Mouse (Mus musculus) cerebellum, adult 2 months (tissue): ENCODE data around the gene Phactr2. TPM values are rescaled to one million over a fixed set of nuclear protein-coding genes. Genes with fewer than 3 reads are reported as not detected.

ENCODE experiments used
- DNase-seq, 2 experiments: peaks; one replicate each; pipeline ENCODE4 v3.0.0; 2021
- H3K27ac ChIP-seq: fragments of 200-500 bp; 2 replicates; pipeline ENCODE4 v1.5.1; 2012; ENCODE audit warnings: low read length, control low read depth, inconsistent platforms; ENCODE audit not compliant: insufficient read depth
- H3K27me3 ChIP-seq: fragments of 200-500 bp; 2 replicates; pipeline ENCODE4 v1.6.1; 2012; ENCODE audit warnings: inconsistent platforms, mild to moderate bottlenecking, low read length, moderate library complexity; ENCODE audit not compliant: control insufficient read depth, insufficient read depth
- H3K4me1 ChIP-seq: fragments of 200-500 bp; 2 replicates; pipeline ENCODE4 v1.6.1; 2011; ENCODE audit warnings: low read length; ENCODE audit not compliant: control insufficient read depth, insufficient read depth
- H3K4me3 ChIP-seq: fragments of 200-500 bp; replicated peaks from 2 replicates; pipeline ENCODE3; 2011; ENCODE audit warnings: mild to moderate bottlenecking, low read depth, low read length, control low read depth; ENCODE audit not compliant: insufficient read depth
- CTCF ChIP-seq: fragments of 200-500 bp; IDR thresholded peaks from 2 replicates; pipeline ENCODE4 v1.5.1; 2011; ENCODE audit warnings: low read depth, mild to moderate bottlenecking, control low read depth, low read length, moderate library complexity, borderline replicate concordance; ENCODE audit not compliant: insufficient read depth
- POLR2A ChIP-seq: fragments of 200-500 bp; IDR thresholded peaks from 2 replicates; pipeline ENCODE4 v1.6.1; 2011; ENCODE audit warnings: low read length, control low read depth, borderline replicate concordance; ENCODE audit not compliant: insufficient read depth
- WGBS: fragments of 180-500 bp; shearing (Covaris S2); methylation state at CpG from one replicate; pipeline ENCODE4 v1.1.7; 2018; 5-methylcytosine and 5-hydroxymethylcytosine counted together
- polyA plus RNA-seq: library from polyadenylated mRNA; depleted of rRNA; stranded (reverse); fragments of >200 nt; gene quantifications from 2 replicates; pipeline ENCODE4 v1.2.3, GENCODE M21; 2012

Gene Phactr2
- polyA plus RNA-seq, 1 experiment, result 11.9 TPM

DNA sequence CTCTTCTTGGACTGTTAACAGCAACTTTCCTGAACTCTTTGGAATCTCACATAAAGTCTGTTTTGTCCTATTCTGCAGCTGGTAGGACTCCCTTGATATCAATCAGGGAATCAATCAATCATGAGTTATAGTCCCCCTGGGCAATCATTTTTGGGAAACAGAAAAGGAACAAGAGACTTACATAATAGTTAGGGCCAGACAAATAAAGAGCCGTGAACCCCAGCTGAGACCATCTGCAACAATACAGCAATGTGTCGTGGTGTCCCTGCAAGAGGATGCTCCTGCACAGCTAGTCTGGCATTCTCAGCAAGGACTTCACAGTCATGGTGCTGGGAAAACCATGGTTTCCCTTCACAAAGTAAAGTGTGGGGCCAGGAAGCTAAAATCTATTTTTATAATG, 182.2 kb downstream of the Phactr2 start:
- H3K27me3 ChIP-seq, result no peaks in the 10 kb centered on the region
- H3K4me1 ChIP-seq, result no peaks in the 10 kb centered on the region
- DNase-seq, result peak in 1 of 2 experiments; percentile 13
- WGBS, result 13% methylated on average over 2 of the region's 2 CpGs
- H3K27ac ChIP-seq, result no peak overlapping the region
- no peak overlapping the region for H3K4me3 ChIP-seq
- no peak for TF ChIP-seq POLR2A
- TF ChIP-seq CTCF, result no peak

DNA sequence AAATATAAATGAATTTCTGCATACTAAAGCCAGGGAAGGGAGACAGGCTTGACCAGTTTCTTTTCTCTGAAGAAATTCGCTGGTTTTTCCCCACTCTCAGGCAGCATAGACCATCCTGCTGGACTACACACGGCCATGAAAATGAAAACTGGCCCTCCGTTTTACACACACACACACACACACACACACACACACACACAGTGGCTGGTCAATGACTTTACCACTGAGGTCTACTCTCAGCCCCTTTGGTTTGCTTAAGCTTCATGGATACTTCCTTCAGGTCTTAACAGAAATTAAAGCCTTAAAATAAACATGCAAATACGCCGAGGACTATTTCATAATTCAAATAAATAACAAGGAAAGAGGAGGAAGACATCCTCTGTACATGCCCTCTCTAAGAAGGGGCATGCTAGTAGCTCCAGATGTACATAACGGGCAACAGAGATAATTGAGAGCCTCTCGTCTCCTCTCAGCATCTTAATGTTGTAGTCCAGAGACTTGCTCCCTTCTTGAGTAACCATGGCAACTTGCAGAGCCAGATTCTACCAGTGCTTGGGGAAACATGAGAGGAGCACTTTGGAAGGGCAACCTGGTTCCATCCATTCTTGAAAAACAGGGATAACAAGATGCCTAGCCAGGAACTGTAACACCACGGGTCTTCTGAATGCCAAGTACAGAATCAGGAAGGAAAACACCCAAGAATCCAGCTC, 184.8 kb downstream of the Phactr2 start:
- WGBS, result 86% methylated on average over 8 of the region's 8 CpGs
- Histone ChIP-seq H3K27ac (no peak overlapping the region), H3K4me1 (no peaks in the 10 kb centered on the region), H3K27me3 (no peaks in the 10 kb centered on the region), H3K4me3 (no peak overlapping the region)
- TF ChIP-seq CTCF, result no peak
- TF ChIP-seq POLR2A, result no peak
- no peak for DNase-seq

- 93% methylated on average over 5 of the region's 5 CpGs for WGBS
- H3K4me3 ChIP-seq, result no peak overlapping the region
- no peaks in the 10 kb centered on the region for H3K27me3 ChIP-seq
- DNase-seq, result no peak
- no peaks in the 10 kb centered on the region for H3K4me1 ChIP-seq
- H3K27ac ChIP-seq, result no peak overlapping the region
- TF ChIP-seq POLR2A (no peak), CTCF (no peak)
Measured at GRCm38 (mm10) chr10:13288296-13288695, 185.9 kb downstream of the Phactr2 start.

DNA sequence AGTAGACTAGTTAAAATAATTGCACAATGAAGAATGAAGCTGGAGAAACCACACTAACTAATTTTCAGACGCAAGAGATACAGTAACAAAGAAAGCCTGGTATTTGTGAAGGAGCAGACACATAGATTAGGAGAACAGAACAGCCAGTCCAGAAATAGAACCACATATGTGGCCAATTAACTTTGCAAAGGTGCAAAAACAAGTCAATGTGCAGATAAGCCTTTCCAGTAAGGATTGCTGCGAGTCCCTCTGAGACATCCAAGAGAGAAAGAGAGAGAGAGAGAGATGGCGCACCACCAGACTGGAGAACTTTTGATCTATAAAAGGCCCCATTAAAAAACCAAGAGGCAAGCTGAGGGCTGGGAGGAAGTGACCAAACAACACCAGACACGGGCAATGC, 190.8 kb downstream of the Phactr2 start:
- H3K4me3 ChIP-seq, result no peak overlapping the region
- WGBS, result 89% methylated on average over 4 of the region's 4 CpGs
- TF ChIP-seq CTCF (no peak), POLR2A (no peak)
- H3K27me3 ChIP-seq, result no peaks in the 10 kb centered on the region
- no peaks in the 10 kb centered on the region for H3K4me1 ChIP-seq
- H3K27ac ChIP-seq, result no peak overlapping the region
- DNase-seq, result no peak

- WGBS, result 90% methylated on average over 6 of the region's 6 CpGs
- H3K4me3 ChIP-seq, result no peak overlapping the region
- no peaks in the 10 kb centered on the region for H3K4me1 ChIP-seq
- no peak for DNase-seq
- no peaks in the 10 kb centered on the region for H3K27me3 ChIP-seq
- H3K27ac ChIP-seq, result no peak overlapping the region
- TF ChIP-seq POLR2A (no peak), CTCF (no peak)
Measured at GRCm38 (mm10) chr10:13280298-13280853, 193.8 kb downstream of the Phactr2 start.

DNA sequence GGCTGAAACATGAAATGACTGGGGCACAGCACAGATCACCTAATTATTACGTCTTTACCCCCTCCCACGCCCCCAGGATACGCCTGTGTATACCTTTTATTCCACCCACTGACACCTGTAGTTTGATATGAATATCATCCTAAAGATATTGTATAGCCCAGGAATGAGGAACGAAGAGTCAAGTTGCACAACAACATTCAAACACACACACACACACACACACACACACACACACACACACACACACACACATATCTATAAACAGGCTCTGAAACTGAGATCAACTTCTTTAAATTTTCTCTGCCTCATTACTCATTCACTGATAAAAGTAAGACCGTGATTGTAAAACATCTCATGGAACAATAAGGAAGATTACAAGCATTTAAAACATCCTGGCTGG, 197.9 kb downstream of the Phactr2 start:
- H3K4me1 ChIP-seq, result no peaks in the 10 kb centered on the region
- 92% methylated on average over 5 of the region's 5 CpGs for WGBS
- DNase-seq, result no peak
- TF ChIP-seq CTCF (no peak), POLR2A (no peak)
- H3K27ac ChIP-seq, result no peak overlapping the region
- H3K27me3 ChIP-seq, result no peaks in the 10 kb centered on the region
- no peak overlapping the region for H3K4me3 ChIP-seq

GRCm38 (mm10) chr10:13275152-13275551, 199.1 kb downstream of the Phactr2 start:
- 89% methylated on average over 6 of the region's 6 CpGs for WGBS
- no peak overlapping the region for H3K27ac ChIP-seq
- no peaks in the 10 kb centered on the region for H3K27me3 ChIP-seq
- no peaks in the 10 kb centered on the region for H3K4me1 ChIP-seq
- no peak for TF ChIP-seq POLR2A
- TF ChIP-seq CTCF, result no peak
- no peak overlapping the region for H3K4me3 ChIP-seq
- DNase-seq, result no peak

DNA sequence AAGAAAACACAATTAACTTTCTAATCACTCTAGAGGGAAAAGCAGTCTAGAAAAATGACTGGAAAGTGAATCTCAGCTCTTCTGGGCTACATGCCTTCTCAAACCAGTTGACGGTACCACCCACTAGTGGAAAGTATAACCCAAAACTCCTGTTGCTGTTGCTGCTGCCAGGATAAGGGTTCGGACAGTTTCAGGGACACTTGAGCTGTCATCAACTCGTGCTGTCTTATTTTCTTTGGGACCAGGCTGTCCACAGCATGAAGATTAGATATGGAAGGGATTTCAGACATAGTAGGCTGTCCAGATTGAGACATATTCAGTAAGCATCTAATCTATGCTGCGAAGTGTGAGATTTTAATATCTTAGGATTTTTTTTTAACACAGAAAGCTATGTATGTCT, 199.5 kb downstream of the Phactr2 start:
- WGBS, result 87% methylated on average over 4 of the region's 4 CpGs
- Histone ChIP-seq H3K27ac (no peak overlapping the region), H3K4me1 (no peaks in the 10 kb centered on the region), H3K27me3 (no peaks in the 10 kb centered on the region), H3K4me3 (no peak overlapping the region)
- DNase-seq, result no peak
- no peak for TF ChIP-seq CTCF
- no peak for TF ChIP-seq POLR2A
